Mouse (Mus musculus): Measurements from ENCODE around the gene Hist3h2ba.

Gene Hist3h2ba

DNA sequence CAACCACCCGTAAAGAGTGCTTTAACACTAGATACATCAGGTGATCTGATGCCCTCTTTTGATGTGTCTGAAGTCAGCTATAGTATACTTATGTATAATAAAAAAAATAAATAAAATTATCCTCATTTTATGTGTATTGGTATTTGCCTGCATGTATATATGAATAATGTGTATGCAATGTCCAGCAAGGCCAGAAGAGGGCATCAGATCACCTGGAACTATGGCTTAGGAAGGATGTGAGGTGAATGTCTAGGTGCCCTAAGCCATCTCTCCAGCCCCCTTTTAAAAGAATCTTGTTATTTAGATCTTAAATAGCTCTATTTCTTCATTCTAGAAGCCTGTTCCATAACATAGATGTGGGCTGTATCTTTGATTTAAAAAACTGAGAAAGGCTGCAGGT lies 18.6 kb downstream of the Hist3h2ba start:
- DNase-seq: peak; percentile 42

- DNase-seq: no peak
Measured at GRCm38 (mm10) chr11:58968551-58968950, 19.8 kb downstream of the Hist3h2ba start.

DNA sequence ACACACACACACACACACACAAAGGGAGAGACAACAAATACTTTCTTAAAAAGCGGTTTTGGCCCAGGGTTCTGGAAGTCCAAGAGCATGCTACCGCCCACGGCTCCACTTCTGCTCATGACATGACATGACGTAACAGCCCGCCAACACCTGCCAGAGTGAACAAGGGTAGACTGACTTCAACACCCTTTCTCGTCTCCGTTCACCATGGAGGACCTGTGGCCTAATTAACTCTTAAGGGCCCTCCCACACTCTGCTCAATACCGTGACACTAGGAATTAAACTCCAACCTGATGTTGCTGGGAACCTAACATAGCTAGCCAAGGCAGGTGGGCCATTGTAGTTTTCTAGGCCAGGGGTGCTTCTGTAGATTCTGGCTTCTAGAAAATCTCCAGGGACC lies 20.3 kb downstream of the Hist3h2ba start:
- DNase-seq: no peak

- DNase-seq: no peak
Measured at GRCm38 (mm10) chr11:58969659-58970058, 20.9 kb downstream of the Hist3h2ba start.

- no peak for DNase-seq
Measured at GRCm38 (mm10) chr11:58970831-58971530, 22.3 kb downstream of the Hist3h2ba start.

DNA sequence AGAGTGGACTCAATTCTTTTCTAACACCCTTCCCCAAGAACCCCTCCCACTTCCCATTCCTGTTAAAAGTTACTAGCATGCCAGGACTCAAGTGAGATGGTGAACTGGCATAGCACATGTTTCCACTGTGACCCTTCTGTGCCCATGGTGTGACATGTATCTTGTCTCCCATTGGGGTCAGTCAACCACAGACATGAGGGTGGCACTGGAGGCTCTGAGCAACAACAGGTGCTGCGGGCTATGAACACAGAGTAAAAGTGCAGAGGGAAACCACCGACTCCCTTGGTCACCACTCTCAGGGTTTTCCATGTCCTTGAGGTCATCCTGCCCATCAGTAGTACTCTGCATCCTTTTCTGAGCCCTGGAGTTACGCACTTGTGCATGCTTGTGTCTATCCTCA lies 23.1 kb downstream of the Hist3h2ba start:
- no peak for DNase-seq

GRCm38 (mm10) chr11:58974414-58974813 lies 25.7 kb downstream of the Hist3h2ba start:
- DNase-seq: no peak

- DNase-seq: no peak
Measured at GRCm38 (mm10) chr11:58977150-58977549, 28.4 kb downstream of the Hist3h2ba start.

DNA sequence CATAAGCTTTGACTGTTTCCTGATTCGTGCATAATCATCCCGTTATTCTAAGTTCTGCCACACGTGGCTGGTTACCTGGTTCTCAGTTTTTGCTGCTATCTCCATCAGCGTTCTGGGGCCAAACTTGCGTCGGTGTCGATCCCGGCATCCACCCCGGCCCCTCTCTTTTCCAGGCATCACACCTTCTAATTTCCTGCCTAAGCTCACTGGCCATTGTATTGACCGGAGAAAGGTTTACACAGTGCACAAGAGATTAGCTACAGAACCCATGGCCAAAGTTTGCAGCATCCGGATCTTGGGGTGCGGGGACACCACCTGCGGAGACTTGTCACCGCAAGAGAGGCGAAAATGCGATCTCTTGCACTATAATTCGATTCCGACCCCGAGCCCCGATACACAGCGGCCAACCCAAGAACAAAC lies 28.9 kb downstream of the Hist3h2ba start:
- no peak for DNase-seq

DNA sequence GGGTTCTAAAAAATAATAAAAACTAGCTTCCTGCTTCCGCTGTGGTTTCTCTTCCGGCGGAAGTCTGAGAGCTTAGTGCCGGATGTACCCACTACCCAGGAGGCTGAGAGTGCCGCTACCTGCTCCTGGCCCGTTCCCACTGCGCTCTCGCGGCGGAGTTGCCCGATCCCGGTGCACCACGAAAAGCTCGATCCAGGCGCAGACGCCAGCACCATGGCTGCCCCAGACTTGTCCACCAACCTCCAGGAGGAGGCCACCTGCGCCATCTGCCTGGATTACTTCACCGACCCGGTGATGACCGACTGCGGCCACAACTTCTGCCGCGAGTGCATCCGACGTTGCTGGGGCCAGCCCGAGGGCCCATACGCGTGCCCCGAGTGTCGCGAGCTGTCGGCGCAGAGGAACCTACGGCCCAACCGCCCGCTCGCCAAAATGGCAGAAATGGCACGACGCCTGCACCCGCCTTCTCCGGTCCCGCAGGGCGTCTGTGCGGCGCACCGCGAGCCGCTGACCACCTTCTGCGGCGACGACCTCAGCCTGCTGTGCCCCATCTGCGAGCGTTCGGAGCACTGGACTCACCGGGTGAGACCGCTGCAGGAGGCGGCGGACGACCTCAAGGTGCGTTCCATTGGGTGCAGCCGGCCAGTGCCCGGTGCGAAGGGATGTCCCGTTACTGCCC lies 29.4 kb downstream of the Hist3h2ba start, which contains the start of gene Trim11:
Gene Trim11, plus strand, starts transcription at position 67 of the 679 bp plus-strand sequence.
- DNase-seq: peak; percentile 87

DNA sequence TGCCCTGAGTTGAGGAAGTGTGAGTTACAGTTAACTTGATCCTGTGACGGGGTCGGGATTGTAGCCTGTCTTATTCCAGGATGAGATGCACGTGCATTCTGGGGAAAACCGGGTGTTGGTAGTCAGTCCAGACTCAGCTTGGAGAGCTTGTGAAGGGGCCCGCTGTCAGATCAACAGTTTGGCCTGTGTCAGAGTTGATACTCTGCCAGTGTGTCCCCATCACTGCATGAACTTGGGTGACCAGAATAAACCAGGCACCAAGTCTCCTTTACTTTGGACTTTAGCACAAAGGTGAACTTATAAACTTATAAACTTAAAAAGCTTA lies 29.9 kb downstream of the Hist3h2ba start:
- no peak for DNase-seq

DNA sequence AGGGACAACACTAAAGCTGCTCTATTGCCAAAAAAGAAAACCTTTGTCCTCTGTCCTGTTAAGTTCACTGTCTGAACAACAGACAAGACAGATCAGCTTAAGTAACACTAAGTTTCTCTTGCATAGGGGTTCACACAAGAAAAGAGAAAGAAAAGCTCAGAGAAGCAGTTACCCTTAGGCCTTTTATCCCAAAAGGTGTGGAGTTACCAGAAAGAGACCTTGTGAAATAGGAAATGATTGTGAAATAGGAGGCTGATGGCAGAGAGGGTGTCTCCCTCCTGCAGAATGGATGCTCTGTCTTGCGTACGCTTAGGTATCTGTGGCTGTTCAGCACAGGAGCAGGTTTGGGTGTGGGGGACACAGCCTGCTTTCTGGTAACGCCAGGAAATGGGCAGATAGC lies 30.5 kb downstream of the Hist3h2ba start:
- no peak for DNase-seq

DNA sequence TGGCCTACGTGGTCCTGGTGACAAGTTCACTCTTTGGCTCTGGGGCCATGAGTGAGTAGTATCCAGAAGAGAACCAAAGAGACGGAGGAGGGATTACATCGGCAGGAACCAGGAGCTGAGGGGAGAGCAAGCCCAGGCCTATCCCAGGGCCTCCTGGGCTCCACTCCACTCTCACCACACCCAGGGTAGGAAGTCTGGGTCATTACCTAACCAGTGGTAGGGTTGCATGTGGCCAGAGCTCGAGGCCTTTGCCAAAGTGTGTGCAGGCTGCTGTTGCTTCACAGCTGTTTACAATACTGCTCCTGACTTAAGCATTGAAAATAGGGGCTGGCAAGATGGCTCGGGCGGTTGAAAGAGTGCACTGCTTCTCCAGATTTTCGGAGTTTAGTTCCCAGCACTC lies 30.9 kb downstream of the Hist3h2ba start:
- no peak for DNase-seq

- DNase-seq: no peak
Measured at GRCm38 (mm10) chr11:58980381-58980990, 31.8 kb downstream of the Hist3h2ba start.

DNA sequence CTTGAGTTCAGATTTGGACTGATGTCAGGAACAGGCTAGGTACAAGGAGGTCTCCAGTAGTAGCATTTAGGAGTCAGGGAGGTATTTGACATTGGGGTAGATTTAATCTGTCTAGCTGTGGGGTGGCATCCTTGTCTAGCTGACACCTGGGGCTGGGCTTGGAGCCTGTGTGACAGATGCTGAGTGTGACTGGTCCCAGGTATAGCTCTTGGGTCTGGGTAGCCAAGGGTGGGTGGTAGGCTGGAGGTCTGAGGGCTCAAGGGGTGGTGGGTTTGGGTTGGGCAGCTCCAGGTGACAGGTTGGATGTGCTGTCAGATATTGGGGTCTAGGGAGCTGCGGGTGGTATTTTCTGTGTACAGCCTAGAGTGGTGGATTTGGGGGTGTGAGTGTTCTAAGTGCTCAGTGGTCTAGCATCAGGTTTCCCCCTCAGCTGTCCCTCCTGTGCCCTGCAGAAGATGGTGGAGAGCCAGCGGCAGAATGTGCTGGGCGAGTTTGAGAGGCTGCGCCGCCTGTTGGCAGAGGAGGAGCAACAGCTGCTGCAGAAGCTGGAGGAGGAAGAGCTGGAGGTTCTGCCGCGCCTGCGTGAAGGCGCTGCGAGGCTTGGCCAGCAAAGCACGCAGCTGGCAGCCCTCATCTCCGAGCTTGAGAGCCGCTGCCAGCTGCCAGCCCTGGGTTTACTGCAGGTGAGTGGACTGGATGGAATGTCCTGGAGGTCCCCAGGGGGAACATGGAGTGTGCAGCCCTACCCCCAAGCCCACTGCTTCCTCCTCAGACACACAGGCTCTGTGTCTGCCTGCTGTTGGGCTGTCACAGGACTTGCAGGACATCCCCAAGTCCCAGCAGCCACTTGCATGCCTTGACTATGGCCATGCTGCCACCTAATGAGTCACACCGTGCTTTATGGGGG lies 33.1 kb downstream of the Hist3h2ba start:
- peak; percentile 69 for DNase-seq

GRCm38 (mm10) chr11:58982471-58983097 lies 33.9 kb downstream of the Hist3h2ba start:
- no peak for DNase-seq

- DNase-seq: no peak
Measured at GRCm38 (mm10) chr11:58983691-58984341, 35.1 kb downstream of the Hist3h2ba start.

GRCm38 (mm10) chr11:58984657-58985056 lies 35.9 kb downstream of the Hist3h2ba start:
- DNase-seq: no peak

DNA sequence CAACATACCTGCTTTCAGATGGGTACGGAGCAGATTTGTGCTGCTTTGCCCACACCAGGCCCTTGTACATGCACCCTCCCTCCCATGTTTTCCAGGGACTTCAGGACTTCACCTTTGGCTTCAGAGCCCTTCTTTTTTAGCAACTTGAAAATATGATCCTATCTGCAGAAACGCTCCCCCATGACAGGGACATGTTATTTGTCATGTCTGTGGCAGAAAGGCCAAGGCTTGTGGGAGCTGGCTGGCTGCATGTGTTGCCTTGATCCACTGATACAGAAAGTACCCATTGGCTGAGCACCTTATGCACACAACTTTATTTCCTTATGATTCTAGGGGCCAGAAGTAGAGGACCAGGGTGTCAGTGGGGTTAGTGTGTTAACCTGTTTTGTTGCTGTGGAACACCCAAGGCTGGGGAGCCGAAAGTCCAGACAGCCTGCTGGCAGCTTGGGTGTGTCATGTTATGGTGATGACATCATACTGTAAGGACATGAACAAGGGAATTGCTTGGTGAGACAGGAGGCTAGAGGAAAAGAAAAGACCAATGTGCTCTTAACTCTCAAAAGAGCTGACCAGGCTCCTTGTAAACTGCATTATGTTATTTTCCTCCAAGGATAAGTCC lies 36.7 kb downstream of the Hist3h2ba start:
- DNase-seq: no peak

GRCm38 (mm10) chr11:58989166-58989565 lies 40.4 kb downstream of the Hist3h2ba start:
- no peak for DNase-seq

- no peak for DNase-seq
Measured at GRCm38 (mm10) chr11:58990141-58990540, 41.4 kb downstream of the Hist3h2ba start.

- no peak for DNase-seq
Measured at GRCm38 (mm10) chr11:58990794-58991193, 42.1 kb downstream of the Hist3h2ba start.
